Mouse (Mus musculus): Measurements from ENCODE around the gene Calhm2.

Calhm2 gene

GRCm38 (mm10) chr19:47067096-47067882, 70.8 kb downstream of the Calhm2 start, which contains the start of gene Taf5:
Taf5 (plus strand) TSS chr19:47067746.
- peak; percentile 98 for DNase-seq

GRCm38 (mm10) chr19:47065860-47066259, 72.2 kb downstream of the Calhm2 start:
- DNase-seq = peak; percentile 21

GRCm38 (mm10) chr19:47057684-47058083, 80.4 kb downstream of the Calhm2 start:
- no peak for DNase-seq
